Mouse (Mus musculus) heart, embryonic 15.5 days (tissue): ENCODE data around the gene Ankk1. TPM values are rescaled to one million over a fixed set of nuclear protein-coding genes. Genes with fewer than 3 reads are reported as not detected.

Source experiments
- ATAC-seq: fragments of 200-750 bp; cut with Nextera tagmentation; replicated peaks from 2 replicates; pipeline ENCODE4 v1.8.0; 2017; ENCODE audit warnings: low read depth, moderate TSS enrichment; ENCODE audit not compliant: insufficient number of reproducible peaks, insufficient read depth, low FRiP score
- H3K27ac ChIP-seq: fragments of 300-500 bp; sonication (generic); 2 replicates; pipeline ENCODE4 v1.5.1; 2015; ENCODE audit warnings: mild to moderate bottlenecking, inconsistent platforms
- H3K27me3 ChIP-seq: fragments of 300-500 bp; sonication (generic); 2 replicates; pipeline ENCODE4 v1.6.1; 2015; ENCODE audit warnings: inconsistent platforms
- H3K36me3 ChIP-seq: fragments of 300-500 bp; sonication (generic); 2 replicates; pipeline ENCODE4 v1.6.1; 2015; ENCODE audit warnings: mild to moderate bottlenecking, inconsistent platforms
- H3K4me1 ChIP-seq: fragments of 300-500 bp; sonication (generic); replicated peaks from 2 replicates; pipeline ENCODE4 v1.6.1; 2015; ENCODE audit warnings: inconsistent platforms
- H3K4me2 ChIP-seq: fragments of 300-500 bp; sonication (generic); 2 replicates; pipeline ENCODE4 v1.6.1; 2015; ENCODE audit warnings: inconsistent platforms, mild to moderate bottlenecking, moderate library complexity
- H3K4me3 ChIP-seq: fragments of 300-500 bp; sonication (generic); 2 replicates; pipeline ENCODE4 v1.5.1; 2015; ENCODE audit warnings: mild to moderate bottlenecking, inconsistent platforms
- H3K9ac ChIP-seq: fragments of 300-500 bp; sonication (generic); 2 replicates; pipeline ENCODE4 v1.6.1; 2015; ENCODE audit warnings: mild to moderate bottlenecking, inconsistent platforms
- H3K9me3 ChIP-seq: fragments of 300-500 bp; sonication (generic); replicated peaks from 2 replicates; pipeline ENCODE4 v1.6.1; 2016; ENCODE audit warnings: inconsistent platforms
- WGBS: fragments of 180-500 bp; shearing (Covaris S2); methylation state at CpG from one replicate; pipeline ENCODE4 v1.1.7; 2015; ENCODE audit warnings: mixed read lengths; 5-methylcytosine and 5-hydroxymethylcytosine counted together
- polyA plus RNA-seq: library from polyadenylated mRNA; unstranded; fragments of >200 nt; fragmentation: Nextera tagmentation; extraction: Ambion mirVana; gene quantifications from 2 replicates; pipeline ENCODE4 v1.2.1, GENCODE M21; 2015

The Ankk1 gene
- polyA plus RNA-seq, 1 experiment from 2014 or later = not detected

DNA sequence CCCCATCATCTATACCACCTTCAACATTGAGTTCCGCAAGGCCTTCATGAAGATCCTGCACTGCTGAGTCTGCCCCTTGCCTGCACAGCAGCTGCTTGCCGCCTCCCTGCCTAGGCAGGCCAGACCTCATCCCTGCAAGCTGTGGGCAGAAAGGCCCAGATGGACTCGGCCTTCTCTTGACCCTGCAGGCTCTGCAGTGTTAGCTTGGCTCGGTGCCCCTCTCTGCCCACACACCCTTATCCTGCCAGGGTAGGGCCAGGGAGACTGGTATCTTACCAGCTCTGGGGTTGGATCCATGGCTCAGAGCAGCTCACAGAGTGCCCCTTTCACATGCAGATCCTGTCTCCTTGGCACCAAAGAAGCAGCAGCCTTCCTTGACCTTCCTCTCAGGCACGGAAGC, 19.8 kb downstream of the Ankk1 start:
- Histone ChIP-seq H3K27ac (no peak overlapping the region), H3K4me3 (no peak overlapping the region), H3K27me3 (no peaks in the 10 kb centered on the region), H3K4me2 (no peak overlapping the region), H3K36me3 (no peaks in the 10 kb centered on the region), H3K4me1 (no peaks in the 10 kb centered on the region), H3K9me3 (no peaks in the 10 kb centered on the region), H3K9ac (no peak overlapping the region)
- no peak for ATAC-seq
- WGBS = 79% methylated on average over 5 of the region's 5 CpGs

DNA sequence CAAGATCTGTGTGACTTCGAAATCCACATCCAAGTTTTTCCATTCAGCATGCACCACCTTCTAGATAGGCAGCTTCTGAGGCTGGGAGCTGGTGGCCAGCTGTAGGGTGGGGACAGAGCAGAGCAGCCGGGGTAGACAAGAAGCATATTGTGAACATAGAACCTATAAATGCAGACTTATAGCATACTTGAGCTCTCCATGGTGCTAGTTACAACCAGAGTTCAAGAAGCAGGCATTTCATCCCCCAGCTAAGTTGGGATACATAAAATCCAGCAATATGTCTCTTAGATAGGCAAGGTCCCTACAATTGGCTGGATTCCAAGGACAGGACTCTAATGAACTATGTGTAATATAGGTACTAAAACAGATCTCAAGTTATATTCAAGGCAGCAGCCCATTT, 23.1 kb downstream of the Ankk1 start:
- Histone ChIP-seq H3K27ac (no peak overlapping the region), H3K9ac (no peak overlapping the region), H3K4me1 (no peaks in the 10 kb centered on the region), H3K9me3 (no peaks in the 10 kb centered on the region), H3K27me3 (no peaks in the 10 kb centered on the region), H3K4me3 (no peak overlapping the region), H3K36me3 (no peaks in the 10 kb centered on the region), H3K4me2 (no peak overlapping the region)
- 67% methylated on average over 2 of the region's 2 CpGs for WGBS
- ATAC-seq = no peak

DNA sequence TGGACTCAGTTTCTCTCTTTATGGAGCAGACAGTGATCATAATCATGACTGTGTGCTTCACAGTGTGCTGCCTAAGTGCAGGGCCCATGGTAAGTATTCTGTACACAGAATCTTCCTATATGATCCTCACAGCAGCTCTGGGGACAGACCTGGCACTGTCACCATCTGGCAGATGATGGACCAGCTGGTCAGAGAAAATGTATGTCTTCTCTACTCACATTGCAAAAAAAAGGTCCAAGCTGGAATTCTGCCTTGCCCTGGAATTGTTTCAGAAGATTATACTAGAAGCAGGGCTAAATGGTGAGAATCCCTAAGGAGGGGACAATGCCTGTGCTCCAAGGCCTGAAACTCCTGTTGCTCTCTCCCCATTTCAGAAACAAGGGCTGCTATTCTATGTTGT, 30.8 kb downstream of the Ankk1 start:
- Histone ChIP-seq H3K36me3 (no peaks in the 10 kb centered on the region), H3K9ac (no peak overlapping the region), H3K4me1 (no peaks in the 10 kb centered on the region), H3K27ac (no peak overlapping the region), H3K27me3 (no peaks in the 10 kb centered on the region), H3K9me3 (no peaks in the 10 kb centered on the region), H3K4me2 (no peak overlapping the region), H3K4me3 (no peak overlapping the region)
- ATAC-seq = no peak

DNA sequence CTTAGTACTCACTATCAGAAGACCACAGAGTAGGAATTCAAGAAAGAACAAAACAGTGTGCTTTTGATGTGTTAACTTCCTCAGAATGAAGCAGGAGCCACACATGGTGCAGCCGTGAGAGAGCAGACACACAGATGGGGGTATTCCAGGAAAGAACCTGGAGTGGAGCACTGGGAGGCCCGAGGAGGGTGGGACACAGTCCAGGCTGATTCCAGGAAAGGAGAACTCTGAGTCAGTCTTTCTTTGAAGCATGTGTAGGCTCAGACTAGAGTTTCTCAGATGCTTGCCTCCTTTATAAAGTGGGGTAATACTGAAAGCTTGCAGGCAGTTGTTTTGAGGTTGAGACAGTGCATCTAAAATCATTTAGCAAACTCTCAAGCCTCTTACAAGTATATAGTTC, 34.6 kb downstream of the Ankk1 start:
- H3K9ac ChIP-seq = no peak overlapping the region
- no peak for ATAC-seq
- H3K36me3 ChIP-seq = no peaks in the 10 kb centered on the region
- no peak overlapping the region for H3K4me2 ChIP-seq
- H3K9me3 ChIP-seq = no peaks in the 10 kb centered on the region
- H3K27ac ChIP-seq = no peak overlapping the region
- WGBS = 43% methylated on average over 2 of the region's 2 CpGs
- H3K27me3 ChIP-seq = no peaks in the 10 kb centered on the region
- no peaks in the 10 kb centered on the region for H3K4me1 ChIP-seq
- H3K4me3 ChIP-seq = no peak overlapping the region

DNA sequence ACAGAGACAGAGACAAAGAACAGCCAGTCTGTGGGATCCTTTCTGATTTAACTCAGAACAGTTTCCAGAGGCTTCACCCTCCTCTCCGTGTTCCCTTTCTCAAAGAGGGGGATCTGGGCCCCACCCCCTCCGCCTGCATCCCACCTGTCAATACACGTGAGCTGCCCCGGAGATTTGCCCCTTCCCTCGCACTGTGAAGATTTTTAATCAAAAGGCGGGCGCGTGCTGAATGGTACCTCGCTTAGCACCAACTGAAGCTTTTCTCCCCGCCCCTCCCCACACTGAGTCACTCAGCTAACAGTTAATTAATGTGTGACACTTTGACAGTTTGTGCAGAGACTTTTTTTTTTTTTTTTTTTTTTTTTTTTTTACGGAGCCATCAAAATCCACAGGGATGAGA, 40.7 kb downstream of the Ankk1 start:
- H3K9me3 ChIP-seq = no peaks in the 10 kb centered on the region
- H3K36me3 ChIP-seq = no peaks in the 10 kb centered on the region
- WGBS = 50% methylated on average over 11 of the region's 11 CpGs
- no peak overlapping the region for H3K27ac ChIP-seq
- no peaks in the 10 kb centered on the region for H3K27me3 ChIP-seq
- H3K4me3 ChIP-seq = no peak overlapping the region
- ATAC-seq = no peak
- no peak overlapping the region for H3K4me2 ChIP-seq
- no peak overlapping the region for H3K9ac ChIP-seq
- H3K4me1 ChIP-seq = 0 out of 2 replicates have a peak, but pooled peaks cover 7% of the 10 kb centered on the region

DNA sequence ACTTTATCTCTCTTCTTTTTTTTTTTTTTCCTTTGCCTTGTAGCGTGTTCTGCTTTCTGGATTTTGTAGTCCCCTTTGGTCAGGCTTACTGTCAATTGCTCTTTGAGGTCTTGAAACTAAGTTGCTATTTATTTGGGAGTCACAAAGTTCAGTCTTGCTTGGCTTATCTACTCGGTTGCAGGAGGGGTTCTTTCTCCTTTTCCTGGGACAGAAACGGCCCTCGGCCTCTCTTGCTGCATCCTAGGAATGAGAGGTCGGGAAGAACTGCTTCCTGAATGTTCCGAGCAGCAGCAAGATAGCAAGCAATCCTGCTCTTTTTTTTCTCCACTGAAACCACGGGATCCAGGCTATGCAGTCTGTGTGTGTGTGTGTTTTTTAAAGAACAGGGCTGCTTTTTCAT, 41.5 kb downstream of the Ankk1 start:
- H3K27me3 ChIP-seq = no peaks in the 10 kb centered on the region
- no peak overlapping the region for H3K9ac ChIP-seq
- H3K27ac ChIP-seq = no peak overlapping the region
- no peak overlapping the region for H3K4me3 ChIP-seq
- H3K9me3 ChIP-seq = no peaks in the 10 kb centered on the region
- 0 out of 2 replicates have a peak, but pooled peaks cover 7% of the 10 kb centered on the region for H3K4me1 ChIP-seq
- ATAC-seq = no peak
- H3K4me2 ChIP-seq = peak overlapping the region; percentile 41
- no peaks in the 10 kb centered on the region for H3K36me3 ChIP-seq
- WGBS = 10% methylated on average over 7 of the region's 7 CpGs

DNA sequence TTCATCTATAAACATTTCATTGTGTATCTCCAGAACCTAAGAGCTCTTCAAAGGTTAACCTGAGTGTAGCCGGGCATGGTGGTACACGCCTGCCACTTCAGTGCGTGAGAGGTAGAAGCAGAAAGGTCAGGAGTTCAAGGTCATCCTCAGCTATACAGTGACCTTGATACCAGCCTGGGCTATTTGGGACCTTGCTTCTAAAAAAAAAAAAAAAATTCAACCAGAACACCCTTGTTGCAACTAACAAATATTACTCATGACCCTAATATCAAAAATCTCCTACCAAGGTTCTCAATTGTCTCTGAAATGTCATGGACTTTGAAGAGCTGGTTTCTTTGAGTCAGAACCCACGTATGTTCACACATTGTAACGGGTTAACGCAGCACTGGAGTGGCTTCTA, 42.0 kb downstream of the Ankk1 start:
- no peaks in the 10 kb centered on the region for H3K27me3 ChIP-seq
- H3K4me3 ChIP-seq = no peak overlapping the region
- 0 out of 2 replicates have a peak, but pooled peaks cover 7% of the 10 kb centered on the region for H3K4me1 ChIP-seq
- no peaks in the 10 kb centered on the region for H3K9me3 ChIP-seq
- no peaks in the 10 kb centered on the region for H3K36me3 ChIP-seq
- no peak overlapping the region for H3K9ac ChIP-seq
- H3K27ac ChIP-seq = no peak overlapping the region
- WGBS = 50% methylated on average over 6 of the region's 6 CpGs
- ATAC-seq = no peak
- H3K4me2 ChIP-seq = no peak overlapping the region

DNA sequence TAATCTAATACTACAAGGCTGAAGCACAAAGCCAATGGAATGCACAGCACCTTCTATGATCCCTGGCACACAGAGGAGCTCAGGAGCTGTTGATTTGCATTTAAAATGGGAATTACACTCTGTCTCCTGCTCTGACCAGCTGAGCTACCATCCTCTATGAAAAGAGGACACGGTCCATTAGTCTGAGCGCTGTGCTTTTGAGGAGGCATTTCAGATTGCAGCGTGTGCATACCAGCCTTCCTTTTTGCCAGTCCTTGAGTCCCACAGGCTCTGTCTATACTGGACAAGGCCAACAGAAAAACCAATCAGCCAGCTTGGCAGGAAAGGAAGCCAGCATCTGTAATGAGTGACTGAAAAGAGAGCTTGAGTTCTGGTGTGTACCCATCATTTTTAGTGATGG, 42.8 kb downstream of the Ankk1 start:
- Histone ChIP-seq H3K9me3 (no peaks in the 10 kb centered on the region), H3K4me2 (no peak overlapping the region), H3K9ac (no peak overlapping the region), H3K4me3 (no peak overlapping the region), H3K4me1 (0 out of 2 replicates have a peak, but pooled peaks cover 7% of the 10 kb centered on the region), H3K27ac (no peak overlapping the region), H3K27me3 (no peaks in the 10 kb centered on the region), H3K36me3 (no peaks in the 10 kb centered on the region)
- ATAC-seq = no peak
- WGBS = 85% methylated on average over 3 of the region's 3 CpGs

DNA sequence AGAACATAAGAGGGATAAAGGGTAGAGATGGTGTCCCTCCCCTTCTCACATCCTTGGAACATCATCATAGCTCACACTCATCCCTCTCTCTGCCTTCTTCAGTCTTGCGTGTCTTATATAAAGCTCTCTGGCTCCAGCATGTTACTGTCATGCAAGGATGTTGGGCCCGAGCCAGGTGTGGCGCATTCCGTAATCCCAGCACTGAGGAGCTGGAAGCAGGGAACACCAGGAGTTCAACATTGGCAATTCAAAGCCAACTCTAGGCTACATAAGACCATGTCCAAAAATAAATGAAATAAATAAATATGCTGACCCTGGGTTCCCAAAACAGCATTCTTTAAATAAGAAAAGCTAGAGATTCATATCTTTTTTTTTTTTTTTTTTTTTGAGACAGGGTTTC, 46.9 kb downstream of the Ankk1 start:
- 76% methylated on average over 4 of the region's 4 CpGs for WGBS
- ATAC-seq = no peak
- H3K9me3 ChIP-seq = no peaks in the 10 kb centered on the region
- no peak overlapping the region for H3K4me3 ChIP-seq
- no peak overlapping the region for H3K9ac ChIP-seq
- no peak overlapping the region for H3K27ac ChIP-seq
- no peaks in the 10 kb centered on the region for H3K36me3 ChIP-seq
- no peak overlapping the region for H3K4me2 ChIP-seq
- H3K4me1 ChIP-seq = no peaks in the 10 kb centered on the region
- no peaks in the 10 kb centered on the region for H3K27me3 ChIP-seq

DNA sequence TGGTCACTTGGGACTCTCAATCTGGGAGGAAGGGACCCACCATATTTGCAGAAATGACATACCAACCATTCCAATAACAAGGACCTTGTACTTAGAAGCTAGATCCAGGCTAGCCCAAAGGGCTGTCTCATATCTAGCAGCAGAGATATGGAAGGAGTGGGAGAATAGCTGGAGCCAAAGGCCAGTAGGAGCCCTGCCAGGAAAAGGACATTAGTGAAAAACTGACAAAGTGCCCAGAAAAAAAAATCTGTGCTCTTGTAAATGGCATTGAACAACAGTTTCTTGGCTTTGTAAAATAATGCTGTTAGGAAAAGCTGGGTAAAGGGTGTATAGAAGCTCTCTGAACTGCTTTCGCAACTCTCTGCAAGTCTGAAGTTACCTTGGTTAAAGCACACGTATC, 52.9 kb downstream of the Ankk1 start:
- WGBS = 83% methylated on average over 2 of the region's 2 CpGs
- no peak for ATAC-seq
- no peaks in the 10 kb centered on the region for H3K4me1 ChIP-seq

DNA sequence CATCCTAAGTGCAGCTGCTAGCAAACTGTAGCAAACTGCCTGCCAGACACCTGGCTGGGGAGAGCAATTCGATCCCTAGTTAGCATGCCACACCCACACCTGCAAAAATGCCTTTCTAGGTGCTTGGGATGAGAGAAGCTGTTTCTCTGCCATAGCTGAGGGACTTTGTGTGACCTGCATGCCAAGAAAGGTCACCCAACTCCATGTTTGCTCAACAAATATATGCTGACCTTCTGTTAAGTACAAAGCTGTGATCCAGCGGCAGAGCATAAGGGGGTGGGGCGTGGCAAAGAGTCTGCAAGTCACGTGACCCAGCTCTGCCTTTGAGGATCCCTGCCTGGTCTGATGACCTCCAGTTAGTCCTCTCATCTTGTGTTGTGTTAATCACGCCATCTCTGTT, 61.1 kb downstream of the Ankk1 start:
- Histone ChIP-seq H3K4me2 (no peak overlapping the region), H3K36me3 (no peaks in the 10 kb centered on the region), H3K9me3 (no peaks in the 10 kb centered on the region), H3K4me3 (no peak overlapping the region), H3K9ac (no peak overlapping the region), H3K27me3 (no peaks in the 10 kb centered on the region), H3K27ac (no peak overlapping the region), H3K4me1 (no peaks in the 10 kb centered on the region)
- ATAC-seq = no peak
- WGBS = 9% methylated on average over 5 of the region's 5 CpGs

More for the DNA sequence above, 52.9 kb downstream of the Ankk1 start:
- no peak overlapping the region for H3K4me2 ChIP-seq
- H3K27ac ChIP-seq = no peak overlapping the region
- no peaks in the 10 kb centered on the region for H3K27me3 ChIP-seq
- no peaks in the 10 kb centered on the region for H3K36me3 ChIP-seq
- no peak overlapping the region for H3K9ac ChIP-seq
- H3K4me3 ChIP-seq = no peak overlapping the region
- H3K9me3 ChIP-seq = no peaks in the 10 kb centered on the region
